Mouse (Mus musculus): ENCODE data around the gene Rmi1. TPM values are rescaled to one million over a fixed set of nuclear protein-coding genes. Genes with fewer than 3 reads are reported as not detected.
"Not testable (repeated sequence)": the region's sequence is repeated elsewhere in the genome, so short reads cannot be mapped to it uniquely, and the experiment has no call there.

Gene Rmi1
- polyA plus RNA-seq, 1 experiment: 2.8 TPM

- Histone ChIP-seq H3K4me1 (peaks cover 9% of the 10 kb centered on the region), H3K4me3 (replicated peaks) (peak overlapping the region; percentile 74), H3K27me3 (replicated peaks) (peaks cover 79% of the 10 kb centered on the region), H3K36me3 (replicated peaks; ENCODE audit: low read length) (no peaks in the 10 kb centered on the region), H3K9me3 (peaks cover 17% of the 10 kb centered on the region)
- TF ChIP-seq FLI1 (IDR thresholded peaks at IDR 0.05; ENCODE audit: low read length): no peak
These were observed 51.5 kb downstream of the Rmi1 start for GRCm38 (mm10) chr13:58453541-58453940.

- H3K9me3 ChIP-seq: peaks cover 21% of the 10 kb centered on the region
- H3K36me3 ChIP-seq (replicated peaks; ENCODE audit: low read length): no peaks in the 10 kb centered on the region
- TF ChIP-seq FLI1 (IDR thresholded peaks at IDR 0.05; ENCODE audit: low read length) (no peak), GATA1 (IDR thresholded peaks at IDR 0.05; ENCODE audit: borderline replicate concordance, low read length) (no peak)
- H3K27me3 ChIP-seq (replicated peaks): peaks cover 69% of the 10 kb centered on the region
- H3K4me1 ChIP-seq: peaks cover 9% of the 10 kb centered on the region
- no peak overlapping the region for H3K4me3 ChIP-seq (replicated peaks)
These were observed 54.5 kb downstream of the Rmi1 start for GRCm38 (mm10) chr13:58456547-58456946.

- peaks cover 32% of the 10 kb centered on the region for H3K9me3 ChIP-seq
- H3K27me3 ChIP-seq (replicated peaks): peaks cover 68% of the 10 kb centered on the region
- H3K4me1 ChIP-seq; H3K4me3 ChIP-seq (replicated peaks); H3K36me3 ChIP-seq (replicated peaks; ENCODE audit: low read length): not testable (repeated sequence)
These were observed 56.8 kb downstream of the Rmi1 start for GRCm38 (mm10) chr13:58458811-58459210.

Other genes with a start within 250 kb of the Rmi1 start
- gene Idnk, start 244.6 kb upstream of the Rmi1 start, polyA plus RNA-seq (2012; ENCODE audit: insufficient read depth, low replicate concordance): 3.4 and 15.6 TPM in 2 replicates
- 33.9 and 40.9 TPM in 2 replicates for gene Ubqln1, start 186.6 kb upstream of the Rmi1 start, polyA plus RNA-seq (2012; ENCODE audit: insufficient read depth, low replicate concordance)
- 0.86 TPM in 1 of 2 replicates, not detected in the other for gene Gkap1, start 126.5 kb upstream of the Rmi1 start, polyA plus RNA-seq (2012; ENCODE audit: insufficient read depth, low replicate concordance)
- not detected in 2 replicates for gene Kif27, start 43.1 kb upstream of the Rmi1 start, polyA plus RNA-seq (2012; ENCODE audit: insufficient read depth, low replicate concordance)
- 1.1 and 3.2 TPM in 2 replicates for gene 2210016F16Rik, start 17.0 kb upstream of the Rmi1 start, polyA plus RNA-seq (2012; ENCODE audit: insufficient read depth, low replicate concordance)
- gene Hnrnpk, start 1.1 kb downstream of the Rmi1 start, polyA plus RNA-seq (2012; ENCODE audit: insufficient read depth, low replicate concordance): 91.3 and 488 TPM in 2 replicates
- gene Slc28a3, start 208.6 kb downstream of the Rmi1 start, polyA plus RNA-seq (2012; ENCODE audit: insufficient read depth, low replicate concordance): 0.07 TPM in 1 of 2 replicates, not detected in the other

All from megakaryocyte, embryonic 14.5 days (primary cell).